Mouse (Mus musculus) myocyte (in vitro differentiated cells): ENCODE data around the gene Ubxn11. TPM values are rescaled to one million over a fixed set of nuclear protein-coding genes. Genes with fewer than 3 reads are reported as not detected.

ENCODE experiments used
- H3K27me3 ChIP-seq: one replicate; pipeline ENCODE4 v1.6.1; 2011; ENCODE audit not compliant: control insufficient read depth, insufficient read depth, insufficient read length
- H3K36me3 ChIP-seq: one replicate; pipeline ENCODE4 v1.6.1; 2011; ENCODE audit not compliant: control insufficient read depth, insufficient read depth
- H3K4me2 ChIP-seq: one replicate; pipeline ENCODE4 v1.6.1; 2011; ENCODE audit warnings: low read depth, control low read depth
- H3K4me3 ChIP-seq: one replicate; pipeline ENCODE4 v1.5.1; 2011; ENCODE audit warnings: mild to moderate bottlenecking, control low read depth, moderate library complexity
- H3K79me2 ChIP-seq: one replicate; pipeline ENCODE4 v1.6.1; 2011; ENCODE audit not compliant: control insufficient read depth, insufficient read depth
- H3ac ChIP-seq: one replicate; pipeline ENCODE4 v1.6.1; 2011; ENCODE audit not compliant: control insufficient read depth, insufficient read length
- CEBPB ChIP-seq: IDR thresholded peaks from 2 replicates; pipeline ENCODE4 v1.6.1; 2011; ENCODE audit warnings: mild to moderate bottlenecking, moderate library complexity; ENCODE audit not compliant: poor library complexity, insufficient read depth, severe bottlenecking
- E2F4 ChIP-seq: IDR thresholded peaks from one replicate; pipeline ENCODE4 v1.6.1; 2011; ENCODE audit warnings: mild to moderate bottlenecking, control low read depth, moderate library complexity; ENCODE audit not compliant: insufficient read depth
- MAX ChIP-seq: IDR thresholded peaks from one replicate; pipeline ENCODE4 v1.6.1; 2011; ENCODE audit warnings: low read depth, mild to moderate bottlenecking, control low read depth
- MYOD1 ChIP-seq, 3 experiments: IDR thresholded peaks; one replicate each; pipeline ENCODE4 v1.6.1; 2011; ENCODE audit warnings: control low read depth in 2 of 3, low read depth in 2 of 3, mild to moderate bottlenecking in 2 of 3, moderate library complexity in 1 of 3; ENCODE audit not compliant: insufficient read length in 2 of 3, control insufficient read depth in 1 of 3
- MYOG ChIP-seq, 3 experiments: IDR thresholded peaks; one replicate each; pipeline ENCODE4 v1.6.1; 2011; ENCODE audit warnings: control low read depth in 2 of 3, low read depth in 2 of 3, mild to moderate bottlenecking in 2 of 3; ENCODE audit not compliant: insufficient read length in 2 of 3, control insufficient read depth in 1 of 3, insufficient read depth in 1 of 3
- POLR2A ChIP-seq: IDR thresholded peaks from one replicate; pipeline ENCODE4 v1.6.1; 2011; ENCODE audit warnings: low read depth, mild to moderate bottlenecking, control low read depth, moderate library complexity; ENCODE audit not compliant: insufficient read length
- POLR2AphosphoS2 ChIP-seq: IDR thresholded peaks from one replicate; pipeline ENCODE4 v1.6.1; 2011; ENCODE audit warnings: low read depth, control low read depth; ENCODE audit not compliant: insufficient read length
- REST ChIP-seq: IDR thresholded peaks from one replicate; pipeline ENCODE4 v1.6.1; 2011; ENCODE audit warnings: mild to moderate bottlenecking, control low read depth, moderate library complexity; ENCODE audit not compliant: insufficient read depth, insufficient read length
- SRF ChIP-seq: IDR thresholded peaks from one replicate; pipeline ENCODE4 v1.6.1; 2011; ENCODE audit warnings: low read depth; ENCODE audit not compliant: control insufficient read depth, insufficient read length
- TCF12 ChIP-seq: IDR thresholded peaks from one replicate; pipeline ENCODE4 v1.6.1; 2011; ENCODE audit warnings: mild to moderate bottlenecking, control low read depth; ENCODE audit not compliant: poor library complexity, insufficient read depth, severe bottlenecking
- TCF3 ChIP-seq: IDR thresholded peaks from one replicate; pipeline ENCODE4 v1.6.1; 2011; ENCODE audit warnings: low read depth, control low read depth; ENCODE audit not compliant: insufficient read length
- USF1 ChIP-seq: IDR thresholded peaks from one replicate; pipeline ENCODE4 v1.6.1; 2011; ENCODE audit warnings: low read depth, mild to moderate bottlenecking, control low read depth, moderate library complexity
- polyA plus RNA-seq: library from polyadenylated mRNA; unstranded; fragments of >200 nt; fragmentation: generic; extraction: Trizol; gene quantifications from one replicate; pipeline ENCODE4 v1.2.1, GENCODE M21; 2012; ENCODE audit warnings: missing spikeins

Ubxn11 gene
- polyA plus RNA-seq, 1 experiment: 1.5 TPM

DNA sequence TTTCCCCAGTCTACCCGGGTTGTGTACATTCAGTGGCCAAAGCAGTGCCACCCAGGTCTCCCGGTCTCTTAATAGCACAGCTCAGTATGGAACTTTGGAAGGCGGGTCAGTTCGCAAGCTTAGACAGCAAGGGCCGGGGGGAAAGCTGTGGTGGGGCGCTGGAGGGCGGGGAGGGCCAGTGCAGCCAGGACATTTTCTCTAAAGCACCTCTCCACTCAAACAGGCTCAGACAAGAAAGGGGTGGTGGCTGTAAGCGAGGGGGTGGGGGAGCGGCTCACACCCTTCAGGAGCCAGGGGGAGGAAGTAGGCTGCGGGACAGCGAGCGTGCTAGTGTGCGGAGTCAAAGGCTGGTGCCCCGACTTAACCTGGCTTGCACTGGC, 26.6 kb downstream of the Ubxn11 start:
- Histone ChIP-seq H3K27me3 (no peaks in the 10 kb centered on the region), H3K4me3 (peak overlapping the region; percentile 44), H3K4me2 (peak overlapping the region; percentile 90), H3ac (peak overlapping the region; percentile 54), H3K79me2 (peaks cover 9% of the 10 kb centered on the region), H3K36me3 (no peaks in the 10 kb centered on the region)
- TF ChIP-seq POLR2A (no peak), MYOD1 (IDR thresholded peaks at IDR 0.05; ENCODE audit: control insufficient read depth in 1 of 3, insufficient read length in 2 of 3, low read depth in 2 of 3) (no peak), MYOG (IDR thresholded peaks at IDR 0.05; ENCODE audit: control insufficient read depth in 1 of 3, insufficient read depth in 1 of 3, insufficient read length in 2 of 3, low read depth in 2 of 3) (no peak), SRF (no peak), POLR2AphosphoS2 (no peak), CEBPB (no peak), TCF12 (no peak), MAX (no peak)

DNA sequence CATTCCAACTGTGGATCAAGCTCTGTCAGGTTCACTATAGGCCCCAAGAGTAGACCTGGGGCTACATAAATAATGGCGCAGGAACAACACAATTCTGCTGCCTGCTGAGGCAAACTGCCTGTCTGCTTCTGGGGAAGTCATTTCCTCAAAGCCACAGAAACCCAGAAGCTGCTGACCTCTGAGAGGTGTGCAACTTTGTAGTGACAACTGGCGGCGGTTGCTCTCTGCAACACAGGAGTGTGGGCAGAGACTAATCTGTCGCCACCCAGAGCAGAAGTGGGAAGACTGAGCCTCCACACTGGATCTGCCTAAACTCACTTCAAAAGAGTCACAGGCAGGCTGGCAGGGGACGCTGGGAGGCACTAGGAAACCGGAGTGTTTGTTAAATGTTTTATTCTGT, 27.1 kb downstream of the Ubxn11 start:
- TF ChIP-seq SRF (no peak), CEBPB (no peak), POLR2A (no peak), TCF12 (no peak), TCF3 (no peak), MAX (no peak), USF1 (no peak)
- Histone ChIP-seq H3K4me3 (peak overlapping the region; percentile 44), H3ac (no peak overlapping the region)

DNA sequence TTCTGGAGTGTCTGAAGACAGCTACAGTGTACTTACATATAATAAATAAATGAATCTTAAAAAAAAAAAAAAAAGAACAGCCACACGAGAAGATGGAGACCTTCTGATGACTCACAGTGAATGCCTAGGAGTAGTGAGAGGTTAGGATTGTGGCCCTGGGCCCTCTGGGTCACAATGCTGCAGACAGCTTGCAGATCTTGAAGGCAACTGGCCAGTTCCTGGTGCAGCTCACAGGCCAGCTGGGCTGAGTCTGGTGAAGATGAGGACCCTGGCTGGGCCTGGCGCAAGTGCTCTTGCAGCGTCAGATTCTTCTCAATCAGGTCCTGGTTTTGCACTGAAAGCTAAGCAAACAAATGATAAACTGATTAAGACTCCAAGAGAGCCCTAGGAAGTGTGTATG, 29.7 kb downstream of the Ubxn11 start:
- Histone ChIP-seq H3K27me3 (no peaks in the 10 kb centered on the region), H3K4me3 (no peak overlapping the region), H3K79me2 (peaks cover 9% of the 10 kb centered on the region), H3K4me2 (peak overlapping the region; percentile 50), H3K36me3 (peaks cover 3% of the 10 kb centered on the region), H3ac (no peak overlapping the region)
- no peak for TF ChIP-seq SRF
- no peak for TF ChIP-seq MAX
- TF ChIP-seq MYOG (IDR thresholded peaks at IDR 0.05; ENCODE audit: control insufficient read depth in 1 of 3, insufficient read depth in 1 of 3, insufficient read length in 2 of 3, low read depth in 2 of 3): no peak
- no peak for TF ChIP-seq POLR2AphosphoS2
- no peak for TF ChIP-seq USF1
- no peak for TF ChIP-seq REST
- TF ChIP-seq CEBPB: no peak
- TF ChIP-seq POLR2A: no peak
- no peak for TF ChIP-seq MYOD1 (IDR thresholded peaks at IDR 0.05; ENCODE audit: control insufficient read depth in 1 of 3, insufficient read length in 2 of 3, low read depth in 2 of 3)
- no peak for TF ChIP-seq TCF12
- TF ChIP-seq E2F4: no peak
- TF ChIP-seq TCF3: no peak

More for the DNA sequence above, 27.1 kb downstream of the Ubxn11 start:
- no peaks in the 10 kb centered on the region for H3K27me3 ChIP-seq
- no peaks in the 10 kb centered on the region for H3K36me3 ChIP-seq
- H3K79me2 ChIP-seq: peaks cover 9% of the 10 kb centered on the region
- peak overlapping the region; percentile 90 for H3K4me2 ChIP-seq

DNA sequence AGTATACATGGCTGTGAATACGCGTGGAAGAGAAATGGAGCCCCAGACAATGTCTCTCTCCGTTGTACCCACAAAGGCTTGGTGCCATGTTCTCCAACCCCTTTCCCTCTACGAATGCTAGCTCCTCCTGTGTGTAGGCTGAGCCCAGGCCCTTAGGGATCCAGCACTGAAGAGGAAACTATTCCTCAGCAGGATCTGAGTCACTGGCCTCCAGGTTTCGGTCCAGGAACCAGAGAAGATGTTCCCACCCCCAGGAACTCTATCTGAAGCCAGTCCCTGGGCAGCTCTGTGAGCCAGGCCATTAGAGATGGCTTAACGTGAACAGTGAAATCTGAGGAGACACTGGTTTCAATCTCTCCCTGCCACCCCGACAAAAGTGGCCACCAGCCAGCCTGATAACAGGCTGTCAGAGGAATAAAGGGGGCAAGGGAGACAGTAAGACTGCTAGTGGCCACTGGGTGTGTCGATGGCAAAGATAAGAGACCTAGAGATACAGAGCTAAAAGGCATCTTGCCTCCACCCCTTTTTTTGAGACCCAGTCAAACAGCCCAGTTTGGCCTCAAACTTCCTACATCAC, 30.2 kb downstream of the Ubxn11 start:
- peaks cover 5% of the 10 kb centered on the region for H3K36me3 ChIP-seq
- H3K79me2 ChIP-seq: peaks cover 6% of the 10 kb centered on the region
- TF ChIP-seq POLR2A (no peak), MAX (no peak), TCF12 (no peak), SRF (no peak), TCF3 (no peak), MYOG (IDR thresholded peaks at IDR 0.05; ENCODE audit: control insufficient read depth in 1 of 3, insufficient read depth in 1 of 3, insufficient read length in 2 of 3, low read depth in 2 of 3) (no peak), POLR2AphosphoS2 (no peak), USF1 (no peak), CEBPB (no peak), MYOD1 (IDR thresholded peaks at IDR 0.05; ENCODE audit: control insufficient read depth in 1 of 3, insufficient read length in 2 of 3, low read depth in 2 of 3) (no peak), REST (no peak)
- no peaks in the 10 kb centered on the region for H3K27me3 ChIP-seq
- no peak overlapping the region for H3ac ChIP-seq
- H3K4me3 ChIP-seq: no peak overlapping the region
- H3K4me2 ChIP-seq: peak overlapping the region; percentile 50

DNA sequence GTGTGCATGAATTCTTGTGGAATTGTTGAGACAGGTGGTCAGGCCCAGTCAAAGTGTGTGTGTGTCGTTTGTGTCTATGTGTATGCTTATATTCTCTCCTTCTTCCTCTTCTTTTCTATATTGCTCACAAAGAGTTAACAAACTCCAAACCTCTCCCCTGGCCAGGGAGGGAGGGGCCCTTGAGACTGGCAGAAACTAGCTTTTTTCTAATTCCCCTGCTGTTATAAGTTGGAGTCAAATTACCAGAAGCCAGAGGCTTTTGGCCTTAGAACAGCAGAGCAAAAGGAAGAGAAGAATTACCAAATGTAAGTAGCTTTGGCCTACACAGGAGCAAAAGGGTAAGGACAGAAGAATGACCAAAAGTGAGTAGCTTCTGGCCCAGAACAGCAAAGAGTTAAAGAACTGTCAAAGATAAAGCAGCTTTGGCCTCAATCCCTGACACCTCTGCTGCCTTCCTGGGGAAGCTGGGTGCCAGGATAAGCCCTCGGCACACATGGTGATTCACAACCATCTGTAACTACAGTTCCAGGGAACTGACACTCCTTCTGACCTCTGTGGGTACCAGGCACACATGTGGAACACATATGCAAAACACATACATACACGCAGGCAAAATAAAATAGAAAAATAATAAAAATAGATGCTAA, 34.0 kb downstream of the Ubxn11 start:
- H3K4me3 ChIP-seq: no peak overlapping the region
- peaks cover 9% of the 10 kb centered on the region for H3K36me3 ChIP-seq
- no peak overlapping the region for H3K4me2 ChIP-seq
- TF ChIP-seq POLR2AphosphoS2 (no peak), TCF12 (no peak), SRF (no peak), REST (no peak), E2F4 (no peak), MYOG (IDR thresholded peaks at IDR 0.05; ENCODE audit: control insufficient read depth in 1 of 3, insufficient read depth in 1 of 3, insufficient read length in 2 of 3, low read depth in 2 of 3) (no peak), CEBPB (no peak), MYOD1 (IDR thresholded peaks at IDR 0.05; ENCODE audit: control insufficient read depth in 1 of 3, insufficient read length in 2 of 3, low read depth in 2 of 3) (no peak)
- H3K79me2 ChIP-seq: no peaks in the 10 kb centered on the region
- H3K27me3 ChIP-seq: no peaks in the 10 kb centered on the region
- no peak overlapping the region for H3ac ChIP-seq
